Mouse (Mus musculus): Measurements from ENCODE around the gene Edrf1. TPM values are rescaled to one million over a fixed set of nuclear protein-coding genes. Genes with fewer than 3 reads are reported as not detected.

Gene Edrf1
- polyA plus RNA-seq, 1 experiment, result 23.3 TPM

DNA sequence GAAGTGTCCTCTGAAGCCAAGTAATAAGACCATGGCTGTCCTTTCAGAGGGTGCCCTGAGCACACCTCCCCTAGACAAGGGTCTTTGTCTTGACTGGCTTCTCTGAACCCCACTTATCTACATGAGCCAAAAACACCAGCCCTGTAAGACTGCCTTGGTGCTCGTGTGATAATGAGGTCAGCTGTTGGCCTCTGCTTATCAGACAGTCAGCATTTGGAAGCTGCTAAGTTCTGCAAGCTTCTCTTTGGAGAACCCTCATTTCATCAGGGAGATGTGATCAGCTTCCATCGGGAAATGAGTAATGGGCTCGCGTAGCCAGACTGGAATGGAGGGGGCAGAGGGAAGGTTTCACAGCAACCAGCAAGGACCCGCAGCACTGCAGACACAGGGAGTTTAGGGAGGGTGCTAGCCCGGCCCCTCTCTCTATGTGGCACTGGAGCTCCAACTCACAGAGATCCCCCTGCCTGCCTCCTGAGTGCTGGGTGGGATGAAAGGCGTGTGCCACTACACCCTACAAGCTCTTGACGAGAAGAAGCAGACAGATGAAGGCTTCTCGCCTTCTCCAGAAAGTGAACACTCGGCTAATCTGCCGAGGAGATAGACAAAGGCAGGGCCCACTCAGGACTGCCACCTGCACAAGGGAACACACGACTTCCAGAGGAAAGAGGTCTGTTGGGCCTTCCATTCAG is 60.8 kb downstream of the Edrf1 start:
- TF ChIP-seq CTCF (IDR thresholded peaks at IDR 0.05; ENCODE audit: control insufficient read depth, insufficient read depth, low read length), result no peak
- TF ChIP-seq POLR2A (IDR thresholded peaks at IDR 0.05; ENCODE audit: borderline replicate concordance, control insufficient read depth, low read depth, low read length), result no peak
- WGBS, result 63% methylated on average over 12 of the region's 12 CpGs
- Histone ChIP-seq H3K4me1 (ENCODE audit: control insufficient read depth, insufficient read depth, low read length) (no peaks in the 10 kb centered on the region; the same call in 1 of the 2 replicates), H3K27ac (ENCODE audit: control insufficient read depth, insufficient read depth, low read depth, low read length, poor library complexity) (peak overlapping the region; percentile 84), H3K4me3 (replicated peaks; ENCODE audit: control insufficient read depth, low read depth, low read length) (peak overlapping the region; percentile 53)

DNA sequence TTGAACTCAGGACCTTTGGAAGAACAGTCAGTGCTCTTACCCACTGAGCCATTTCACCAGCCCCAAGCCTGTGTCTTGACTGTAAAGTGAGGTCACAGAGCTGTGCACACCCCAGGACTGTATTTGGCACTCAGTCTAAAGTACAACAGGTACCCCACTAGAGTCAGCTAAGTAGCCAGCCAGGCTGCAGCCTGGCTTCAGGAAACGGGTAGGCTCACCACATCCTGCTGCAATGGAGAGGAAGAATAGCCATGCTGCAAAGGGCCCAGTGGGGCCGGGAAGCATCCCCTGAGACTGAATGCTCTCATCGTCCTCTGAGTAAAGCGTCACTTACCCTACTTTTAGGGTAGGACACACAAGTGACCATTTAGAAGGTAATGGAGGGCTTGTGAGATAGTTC is 62.5 kb downstream of the Edrf1 start:
- Histone ChIP-seq H3K4me3 (replicated peaks; ENCODE audit: control insufficient read depth, low read depth, low read length) (peak overlapping the region; percentile 43), H3K4me1 (ENCODE audit: control insufficient read depth, insufficient read depth, low read length) (no peaks in the 10 kb centered on the region; the same call in 1 of the 2 replicates), H3K27ac (ENCODE audit: control insufficient read depth, insufficient read depth, low read depth, low read length, poor library complexity) (no peak overlapping the region)
- TF ChIP-seq CTCF (IDR thresholded peaks at IDR 0.05; ENCODE audit: control insufficient read depth, insufficient read depth, low read length) (no peak), POLR2A (IDR thresholded peaks at IDR 0.05; ENCODE audit: borderline replicate concordance, control insufficient read depth, low read depth, low read length) (no peak)
- WGBS, result 23% methylated on average over 4 of the region's 4 CpGs

DNA sequence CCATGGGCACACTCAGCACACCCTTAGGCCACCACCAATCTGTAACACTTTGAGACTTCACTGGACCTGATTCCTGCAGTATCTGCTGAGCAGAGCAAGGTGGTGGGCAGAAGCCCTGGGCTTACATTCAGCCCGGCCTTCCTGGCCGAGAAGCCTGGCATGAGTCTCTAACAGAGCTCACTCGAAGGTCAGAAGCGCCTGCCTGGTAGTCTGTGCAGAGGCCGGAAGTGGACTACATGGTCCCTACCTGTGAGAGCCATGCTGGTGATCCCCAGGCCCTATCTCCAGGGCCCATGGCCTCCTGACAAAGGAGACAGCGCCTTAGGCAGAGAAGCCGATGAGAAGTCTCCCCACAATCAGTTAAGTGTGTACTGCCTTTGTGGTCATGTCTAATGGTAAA is 64.0 kb downstream of the Edrf1 start:
- Histone ChIP-seq H3K27ac (ENCODE audit: control insufficient read depth, insufficient read depth, low read depth, low read length, poor library complexity) (peak overlapping the region; percentile 62), H3K4me3 (replicated peaks; ENCODE audit: control insufficient read depth, low read depth, low read length) (peak overlapping the region; percentile 71), H3K4me1 (ENCODE audit: control insufficient read depth, insufficient read depth, low read length) (no peaks in the 10 kb centered on the region; the same call in 1 of the 2 replicates)
- WGBS, result 71% methylated on average over 7 of the region's 7 CpGs
- TF ChIP-seq CTCF (IDR thresholded peaks at IDR 0.05; ENCODE audit: control insufficient read depth, insufficient read depth, low read length) (no peak), POLR2A (IDR thresholded peaks at IDR 0.05; ENCODE audit: borderline replicate concordance, control insufficient read depth, low read depth, low read length) (no peak)

DNA sequence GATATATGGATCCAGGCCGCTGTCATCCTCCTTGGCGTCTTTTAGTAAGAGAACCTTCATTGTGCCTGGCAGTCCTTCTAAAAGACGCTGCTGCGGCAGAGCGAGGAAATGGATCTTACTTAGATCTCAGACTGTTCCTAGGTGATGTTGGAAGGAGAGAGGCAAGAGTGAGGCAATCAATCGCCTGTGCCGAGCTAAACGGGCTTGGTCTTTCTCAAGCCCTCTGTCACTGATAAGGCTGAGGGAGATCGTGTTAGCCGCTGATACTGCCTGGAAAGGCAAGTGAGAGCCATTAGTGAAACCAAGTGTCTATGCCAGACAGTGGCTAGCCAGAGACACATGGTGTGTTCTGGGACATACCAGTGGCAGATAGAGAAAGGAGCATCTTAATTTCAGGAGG is 65.0 kb downstream of the Edrf1 start:
- H3K27ac ChIP-seq (ENCODE audit: control insufficient read depth, insufficient read depth, low read depth, low read length, poor library complexity), result peak overlapping the region; percentile 98
- 67% methylated on average over 10 of the region's 10 CpGs for WGBS
- H3K4me1 ChIP-seq (ENCODE audit: control insufficient read depth, insufficient read depth, low read length), result no peaks in the 10 kb centered on the region; the same call in 1 of the 2 replicates
- H3K4me3 ChIP-seq (replicated peaks; ENCODE audit: control insufficient read depth, low read depth, low read length), result peak overlapping the region; percentile 67
- TF ChIP-seq POLR2A (IDR thresholded peaks at IDR 0.05; ENCODE audit: borderline replicate concordance, control insufficient read depth, low read depth, low read length), result peak; percentile 48; the same call in 1 of the 2 replicates
- TF ChIP-seq CTCF (IDR thresholded peaks at IDR 0.05; ENCODE audit: control insufficient read depth, insufficient read depth, low read length), result no peak

DNA sequence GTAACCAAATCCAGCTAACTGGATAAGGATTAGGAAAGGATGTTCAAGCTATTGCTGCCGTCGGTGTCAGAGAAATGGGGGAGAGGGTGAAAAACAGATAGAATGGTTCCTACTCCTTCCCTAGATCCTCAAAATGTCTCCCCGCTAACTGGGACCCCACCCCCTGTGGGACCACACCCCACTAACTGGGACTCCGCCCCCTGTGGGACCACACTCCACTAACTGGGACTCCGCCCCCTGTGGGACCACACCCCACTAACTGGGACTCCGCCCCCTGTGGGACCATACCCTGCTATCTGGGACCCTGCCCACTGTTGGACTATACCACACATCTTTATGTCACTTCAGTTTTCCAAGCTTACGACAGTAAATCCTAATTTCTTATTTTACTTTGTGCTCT is 66.6 kb downstream of the Edrf1 start:
- Histone ChIP-seq H3K4me3 (replicated peaks; ENCODE audit: control insufficient read depth, low read depth, low read length) (no peak overlapping the region), H3K4me1 (ENCODE audit: control insufficient read depth, insufficient read depth, low read length) (no peaks in the 10 kb centered on the region), H3K27ac (ENCODE audit: control insufficient read depth, insufficient read depth, low read depth, low read length, poor library complexity) (no peak overlapping the region)
- TF ChIP-seq CTCF (IDR thresholded peaks at IDR 0.05; ENCODE audit: control insufficient read depth, insufficient read depth, low read length) (no peak), POLR2A (IDR thresholded peaks at IDR 0.05; ENCODE audit: borderline replicate concordance, control insufficient read depth, low read depth, low read length) (no peak)
- WGBS, result 96% methylated on average over 7 of the region's 7 CpGs

DNA sequence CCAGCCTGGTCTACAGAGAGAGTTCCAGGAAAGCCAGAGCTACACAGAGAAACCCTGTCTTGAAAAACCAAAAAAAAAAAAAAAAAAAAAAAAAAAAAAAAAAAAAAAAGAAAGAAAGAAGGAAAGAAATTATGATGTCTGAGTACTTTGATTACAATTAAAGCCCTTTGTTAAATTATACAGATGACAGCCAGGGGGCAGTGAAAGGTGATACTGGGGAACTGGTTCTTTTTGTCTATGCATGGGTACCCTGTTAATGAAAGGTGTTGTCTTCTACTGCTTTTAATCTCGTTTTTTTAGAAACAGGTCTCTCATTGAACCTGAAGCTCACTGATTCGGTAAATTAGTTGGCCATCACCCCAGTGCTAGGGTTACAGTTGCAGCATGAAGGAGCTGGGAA is 70.0 kb downstream of the Edrf1 start:
- no peak overlapping the region for H3K4me3 ChIP-seq (replicated peaks; ENCODE audit: control insufficient read depth, low read depth, low read length)
- WGBS, result 86% methylated on average over 2 of the region's 2 CpGs
- H3K27ac ChIP-seq (ENCODE audit: control insufficient read depth, insufficient read depth, low read depth, low read length, poor library complexity), result no peak overlapping the region
- H3K4me1 ChIP-seq (ENCODE audit: control insufficient read depth, insufficient read depth, low read length), result peaks cover 1% of the 10 kb centered on the region; the same call in 1 of the 2 replicates
- TF ChIP-seq POLR2A (IDR thresholded peaks at IDR 0.05; ENCODE audit: borderline replicate concordance, control insufficient read depth, low read depth, low read length) (no peak), CTCF (IDR thresholded peaks at IDR 0.05; ENCODE audit: control insufficient read depth, insufficient read depth, low read length) (no peak)

DNA sequence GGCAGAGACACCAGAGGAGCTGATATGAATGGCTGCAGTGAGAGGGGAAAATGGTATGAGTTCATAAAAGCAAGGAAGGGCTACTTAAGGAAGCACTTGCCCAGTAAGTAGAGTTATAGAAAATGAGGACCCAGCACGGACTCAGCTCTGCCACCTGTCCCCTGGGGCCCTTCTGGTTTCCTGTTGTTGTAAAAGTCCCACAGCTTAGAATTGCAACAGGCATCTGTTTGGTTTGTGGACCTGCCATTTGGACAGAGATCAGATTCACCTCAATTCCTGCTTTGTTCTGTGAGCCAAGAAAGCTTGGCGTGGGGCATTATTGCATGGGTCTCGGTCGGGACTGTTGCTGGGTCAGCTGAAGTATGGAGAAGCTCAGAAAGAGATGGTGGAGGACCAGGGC is 78.0 kb downstream of the Edrf1 start:
- Histone ChIP-seq H3K4me3 (replicated peaks; ENCODE audit: control insufficient read depth, low read depth, low read length) (no peak overlapping the region), H3K4me1 (ENCODE audit: control insufficient read depth, insufficient read depth, low read length) (peaks cover 5% of the 10 kb centered on the region; the same call in 1 of the 2 replicates), H3K27ac (ENCODE audit: control insufficient read depth, insufficient read depth, low read depth, low read length, poor library complexity) (peak overlapping the region; percentile 30)
- 59% methylated on average over 4 of the region's 4 CpGs for WGBS
- TF ChIP-seq POLR2A (IDR thresholded peaks at IDR 0.05; ENCODE audit: borderline replicate concordance, control insufficient read depth, low read depth, low read length), result no peak
- TF ChIP-seq CTCF (IDR thresholded peaks at IDR 0.05; ENCODE audit: control insufficient read depth, insufficient read depth, low read length), result no peak

DNA sequence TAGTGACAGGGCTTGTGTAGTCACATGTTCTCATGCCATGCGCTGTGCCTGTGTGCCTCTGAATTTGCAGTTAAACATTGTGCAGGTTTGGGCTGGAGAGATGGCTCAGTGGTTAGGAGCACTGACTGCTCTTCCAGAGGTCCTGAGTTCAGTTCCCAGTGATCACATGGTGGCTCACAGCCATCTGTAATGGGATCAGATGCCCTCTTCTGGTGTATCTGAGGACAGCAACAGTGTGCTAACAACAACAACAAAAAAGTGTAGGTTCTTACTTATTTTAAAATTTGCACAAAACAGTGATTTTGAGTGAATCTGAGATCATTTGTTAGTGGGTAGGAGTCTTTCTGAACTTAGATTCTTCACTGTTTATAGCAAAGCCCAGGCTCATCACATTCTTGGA is 81.2 kb downstream of the Edrf1 start:
- Histone ChIP-seq H3K4me1 (ENCODE audit: control insufficient read depth, insufficient read depth, low read length) (peaks cover 5% of the 10 kb centered on the region; the same call in 1 of the 2 replicates), H3K4me3 (replicated peaks; ENCODE audit: control insufficient read depth, low read depth, low read length) (no peak overlapping the region), H3K27ac (ENCODE audit: control insufficient read depth, insufficient read depth, low read depth, low read length, poor library complexity) (no peak overlapping the region)
- TF ChIP-seq POLR2A (IDR thresholded peaks at IDR 0.05; ENCODE audit: borderline replicate concordance, control insufficient read depth, low read depth, low read length), result no peak
- no peak for TF ChIP-seq CTCF (IDR thresholded peaks at IDR 0.05; ENCODE audit: control insufficient read depth, insufficient read depth, low read length)
- WGBS, result 95% methylated on average over 1 of the region's 1 CpGs
